Mouse (Mus musculus) heart, postnatal 0 days (tissue): ENCODE data around the gene Fut9. TPM values are rescaled to one million over a fixed set of nuclear protein-coding genes. Genes with fewer than 3 reads are reported as not detected.

Source experiments
- ATAC-seq: fragments of 200-750 bp; cut with Nextera tagmentation; 2 replicates; pipeline ENCODE4 v1.8.0; 2017; ENCODE audit warnings: low read depth, moderate number of reproducible peaks, moderate library complexity; ENCODE audit not compliant: insufficient read depth
- DNase-seq: peaks from one replicate; pipeline ENCODE4 v3.0.0-alpha.2; 2016; ENCODE audit warnings: low spot score
- H3K27ac ChIP-seq: fragments of 300-500 bp; sonication (generic); 2 replicates; pipeline ENCODE4 v1.5.1; 2014; ENCODE audit warnings: low read depth, mild to moderate bottlenecking
- H3K27me3 ChIP-seq: fragments of 300-500 bp; sonication (generic); 2 replicates; pipeline ENCODE4 v1.6.1; 2014; ENCODE audit warnings: low read length, mixed read lengths; ENCODE audit not compliant: control insufficient read depth, insufficient read depth
- H3K36me3 ChIP-seq: fragments of 300-500 bp; sonication (generic); replicated peaks from 2 replicates; pipeline ENCODE4 v1.6.1; 2014; ENCODE audit warnings: low read length, mixed read lengths; ENCODE audit not compliant: control insufficient read depth, insufficient read depth
- H3K4me1 ChIP-seq: fragments of 300-500 bp; sonication (generic); 2 replicates; pipeline ENCODE4 v1.6.1; 2014; ENCODE audit warnings: antibody characterized with exemption; ENCODE audit not compliant: control insufficient read depth, insufficient read depth
- H3K4me2 ChIP-seq: fragments of 300-500 bp; sonication (generic); 2 replicates; pipeline ENCODE4 v1.6.1; 2014; ENCODE audit warnings: low read depth, mild to moderate bottlenecking, low read length, moderate library complexity
- H3K4me3 ChIP-seq: fragments of 300-500 bp; sonication (generic); 2 replicates; pipeline ENCODE4 v1.5.1; 2014; ENCODE audit warnings: low read depth, low read length
- H3K9ac ChIP-seq: fragments of 300-500 bp; sonication (generic); replicated peaks from 2 replicates; pipeline ENCODE4 v1.6.1; 2014; ENCODE audit warnings: low read depth, low read length, mixed read lengths
- H3K9me3 ChIP-seq: fragments of 300-500 bp; sonication (generic); replicated peaks from 2 replicates; pipeline ENCODE4 v1.6.1; 2016; ENCODE audit warnings: low read length; ENCODE audit not compliant: control insufficient read depth
- CTCF ChIP-seq: IDR thresholded peaks from 2 replicates; pipeline ENCODE4 v1.5.1; 2016; ENCODE audit warnings: antibody characterized with exemption, control low read depth, low read depth
- EP300 ChIP-seq: IDR thresholded peaks from 2 replicates; pipeline ENCODE4 v1.6.1; 2016; ENCODE audit warnings: antibody characterized with exemption, low read depth
- WGBS: fragments of 180-500 bp; shearing (Covaris S2); extraction: QIAGEN DNeasy Blood & Tissue Kit; methylation state at CpG from one replicate; pipeline ENCODE4 v1.1.7; 2014; 5-methylcytosine and 5-hydroxymethylcytosine counted together
- polyA plus RNA-seq: library from polyadenylated mRNA; unstranded; fragments of >200 nt; fragmentation: Nextera tagmentation; extraction: Ambion mirVana; gene quantifications from 2 replicates; pipeline ENCODE4 v1.2.1, GENCODE M21; 2015
- total RNA-seq: library from RNA; depleted of rRNA; stranded (reverse); fragments of >200 nt; gene quantifications from 2 replicates; pipeline ENCODE4 v1.2.3, GENCODE M21; 2014; ENCODE audit warnings: low replicate concordance

Fut9 gene
- total and polyA plus RNA-seq, 2 experiments from 2014 or later = 0.65 TPM; not detected in 1

DNA sequence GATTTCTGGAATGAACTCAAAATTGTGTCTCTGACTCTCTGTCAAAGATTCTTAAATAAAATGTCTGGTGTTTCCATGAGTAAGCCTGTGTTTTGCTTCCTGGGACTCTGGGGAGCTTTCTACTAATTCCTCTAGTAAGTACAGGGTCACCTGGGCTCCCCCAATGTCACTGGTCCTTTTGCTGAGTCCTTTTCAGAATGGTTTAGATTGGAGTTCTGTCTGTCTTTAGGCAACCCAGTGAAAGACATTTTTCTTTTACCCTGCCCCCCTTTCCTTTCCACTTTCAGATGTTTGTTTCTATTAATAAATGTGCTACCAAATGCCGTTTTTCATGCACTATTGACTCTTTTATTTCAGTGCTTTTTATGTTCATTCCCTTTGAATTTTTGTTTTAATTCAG, 173.0 kb downstream of the Fut9 start:
- no peaks in the 10 kb centered on the region for H3K36me3 ChIP-seq
- H3K4me3 ChIP-seq = no peak overlapping the region
- WGBS = 20% methylated on average over 1 of the region's 1 CpGs
- H3K4me2 ChIP-seq = no peak overlapping the region
- no peak overlapping the region for H3K9ac ChIP-seq
- no peaks in the 10 kb centered on the region for H3K27me3 ChIP-seq
- no peaks in the 10 kb centered on the region for H3K4me1 ChIP-seq
- no peaks in the 10 kb centered on the region for H3K9me3 ChIP-seq
- no peak for DNase-seq
- ATAC-seq = no peak
- TF ChIP-seq CTCF = no peak
- TF ChIP-seq EP300 = no peak
- H3K27ac ChIP-seq = no peak overlapping the region

- Histone ChIP-seq H3K4me1 (no peaks in the 10 kb centered on the region), H3K9ac (no peak overlapping the region), H3K9me3 (no peaks in the 10 kb centered on the region), H3K27ac (no peak overlapping the region), H3K36me3 (no peaks in the 10 kb centered on the region), H3K4me3 (no peak overlapping the region), H3K4me2 (no peak overlapping the region), H3K27me3 (no peaks in the 10 kb centered on the region)
- 74% methylated on average over 2 of the region's 2 CpGs for WGBS
- TF ChIP-seq CTCF = no peak
- no peak for TF ChIP-seq EP300
- no peak for DNase-seq
- ATAC-seq = no peak
Observed at GRCm38 (mm10) chr4:25623176-25623575, 176.9 kb downstream of the Fut9 start.

DNA sequence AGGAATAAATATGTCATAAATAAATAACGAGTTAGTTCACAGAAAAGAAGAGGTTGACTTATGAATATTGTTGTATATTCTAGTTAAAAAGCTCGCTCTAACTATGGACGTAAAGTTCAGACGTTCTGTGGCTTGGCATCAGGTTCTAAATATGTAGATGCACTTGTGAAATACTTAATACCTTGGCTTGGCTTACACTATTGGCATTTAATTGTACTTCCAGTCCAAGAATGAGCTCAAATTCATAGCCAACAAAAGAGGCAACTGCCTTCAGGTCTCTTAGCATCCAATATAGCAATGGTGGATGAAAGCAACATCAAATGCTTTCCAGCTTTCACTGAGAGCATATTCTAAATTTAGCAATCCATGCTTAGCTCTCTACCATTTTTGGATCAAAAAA, 182.7 kb downstream of the Fut9 start:
- Histone ChIP-seq H3K27ac (no peak overlapping the region), H3K9me3 (no peaks in the 10 kb centered on the region), H3K36me3 (no peaks in the 10 kb centered on the region), H3K9ac (no peak overlapping the region), H3K27me3 (no peaks in the 10 kb centered on the region), H3K4me2 (no peak overlapping the region), H3K4me1 (no peaks in the 10 kb centered on the region), H3K4me3 (no peak overlapping the region)
- DNase-seq (no peak), ATAC-seq (no peak)
- 74% methylated on average over 4 of the region's 4 CpGs for WGBS
- TF ChIP-seq EP300 = no peak
- no peak for TF ChIP-seq CTCF

DNA sequence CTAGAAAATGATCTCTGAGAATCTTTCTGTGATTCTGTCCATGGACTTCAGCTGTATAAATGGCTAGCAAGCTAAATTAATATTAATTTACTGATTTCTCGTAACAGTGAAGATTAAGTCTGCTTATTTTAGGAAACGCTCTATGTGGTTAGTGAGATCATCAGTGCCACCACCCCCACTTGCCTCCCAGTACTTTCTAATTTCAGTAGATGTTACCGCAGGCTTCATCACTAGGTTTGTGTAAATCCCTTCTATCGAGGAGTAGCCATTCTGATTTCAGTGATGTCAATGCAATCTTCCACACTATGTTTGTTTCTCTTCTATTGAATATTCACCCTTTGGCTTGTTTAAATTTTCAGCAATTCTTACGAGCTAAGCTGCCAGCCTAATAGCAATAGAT, 186.6 kb downstream of the Fut9 start:
- 70% methylated on average over 5 of the region's 5 CpGs for WGBS
- no peak overlapping the region for H3K4me3 ChIP-seq

DNA sequence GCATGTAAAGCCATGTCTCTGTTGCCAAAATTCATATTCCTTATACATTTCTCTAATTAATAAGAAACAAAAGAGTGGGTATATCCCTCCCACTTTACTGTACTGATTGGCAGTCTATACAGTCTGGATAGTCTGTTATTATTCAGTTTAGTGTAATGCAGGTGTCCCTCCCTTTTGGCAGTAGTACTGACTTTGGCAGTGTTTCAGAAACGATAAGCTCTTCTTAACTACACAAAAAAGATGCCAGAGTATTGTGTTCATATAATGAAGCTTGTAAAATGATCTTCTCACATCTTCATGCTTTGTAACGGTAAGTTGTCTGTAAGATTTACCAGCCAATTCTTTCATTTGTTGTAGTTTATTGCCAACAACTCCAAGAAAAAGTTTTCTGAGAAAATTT, 189.6 kb downstream of the Fut9 start:
- no peak overlapping the region for H3K4me2 ChIP-seq
- no peak overlapping the region for H3K27ac ChIP-seq
- no peaks in the 10 kb centered on the region for H3K9me3 ChIP-seq
- no peak for ATAC-seq
- H3K36me3 ChIP-seq = no peaks in the 10 kb centered on the region
- DNase-seq = no peak
- H3K9ac ChIP-seq = no peak overlapping the region
- H3K4me1 ChIP-seq = no peaks in the 10 kb centered on the region
- 43% methylated on average over 2 of the region's 2 CpGs for WGBS
- no peaks in the 10 kb centered on the region for H3K27me3 ChIP-seq
- no peak overlapping the region for H3K4me3 ChIP-seq
- no peak for TF ChIP-seq EP300
- no peak for TF ChIP-seq CTCF

More for the DNA sequence above, 186.6 kb downstream of the Fut9 start:
- DNase-seq (no peak), ATAC-seq (no peak)
- H3K27ac ChIP-seq = no peak overlapping the region
- TF ChIP-seq EP300 = no peak
- TF ChIP-seq CTCF = no peak
- H3K4me2 ChIP-seq = no peak overlapping the region
- H3K36me3 ChIP-seq = no peaks in the 10 kb centered on the region
- H3K9ac ChIP-seq = no peak overlapping the region
- no peaks in the 10 kb centered on the region for H3K4me1 ChIP-seq
- no peaks in the 10 kb centered on the region for H3K9me3 ChIP-seq
- H3K27me3 ChIP-seq = no peaks in the 10 kb centered on the region

DNA sequence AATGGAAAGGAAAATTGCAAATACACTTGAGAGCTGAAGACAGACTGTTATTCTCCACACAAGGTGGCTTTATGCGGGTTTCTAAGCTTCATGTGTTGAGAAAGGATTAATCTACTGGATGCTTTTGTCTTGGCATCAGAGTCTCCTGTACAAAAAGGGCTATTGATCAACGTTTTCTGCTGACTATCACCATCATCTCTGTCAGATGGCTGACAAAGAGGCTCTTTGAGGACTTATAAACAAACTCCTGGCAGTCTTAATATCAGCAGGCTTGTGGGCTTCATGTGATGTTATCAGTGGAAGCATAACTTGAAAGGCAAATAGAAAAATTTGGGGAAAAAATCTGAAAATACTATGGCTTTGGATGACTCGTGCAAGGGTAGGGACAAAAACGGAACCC, 206.8 kb downstream of the Fut9 start:
- no peak overlapping the region for H3K4me3 ChIP-seq
- H3K27me3 ChIP-seq = no peaks in the 10 kb centered on the region
- no peak for TF ChIP-seq CTCF
- no peak for TF ChIP-seq EP300
- no peaks in the 10 kb centered on the region for H3K9me3 ChIP-seq
- ATAC-seq = no peak
- 64% methylated on average over 4 of the region's 4 CpGs for WGBS
- H3K27ac ChIP-seq = no peak overlapping the region
- H3K4me2 ChIP-seq = no peak overlapping the region
- H3K36me3 ChIP-seq = no peaks in the 10 kb centered on the region
- no peak overlapping the region for H3K9ac ChIP-seq
- no peaks in the 10 kb centered on the region for H3K4me1 ChIP-seq
- DNase-seq = no peak
